Mouse (Mus musculus) neural tube, embryonic 11.5 days (tissue): ENCODE results near the gene Plekhd1. TPM values are rescaled to one million over a fixed set of nuclear protein-coding genes. Genes with fewer than 3 reads are reported as not detected.
A peak's percentile ranks its signal among the peaks of the same experiment; 100 is the strongest.

ENCODE experiments used
- ATAC-seq: fragments of 200-750 bp; cut with Nextera tagmentation; 2 replicates; pipeline ENCODE4 v1.8.0; 2017; ENCODE audit warnings: moderate number of reproducible peaks, mild to moderate bottlenecking, moderate TSS enrichment, moderate library complexity; ENCODE audit not compliant: insufficient read depth, low FRiP score, low TSS enrichment
- DNase-seq: peaks from one replicate; pipeline ENCODE4 v3.0.0-alpha.2; 2015; ENCODE audit warnings: low spot score
- H3K27ac ChIP-seq: fragments of 300-500 bp; sonication (generic); 2 replicates; pipeline ENCODE4 v1.5.1; 2014; ENCODE audit warnings: low read depth, mild to moderate bottlenecking, low read length
- H3K27me3 ChIP-seq: fragments of 300-500 bp; sonication (generic); 2 replicates; pipeline ENCODE4 v1.6.1; 2014; ENCODE audit warnings: mild to moderate bottlenecking, low read length, mixed read lengths; ENCODE audit not compliant: control insufficient read depth, insufficient read depth
- H3K36me3 ChIP-seq: fragments of 300-500 bp; sonication (generic); 2 replicates; pipeline ENCODE4 v1.6.1; 2014; ENCODE audit warnings: mild to moderate bottlenecking, low read length, moderate library complexity, mixed read lengths; ENCODE audit not compliant: control insufficient read depth, insufficient read depth
- H3K4me1 ChIP-seq: fragments of 300-500 bp; sonication (generic); 2 replicates; pipeline ENCODE4 v1.6.1; 2014; ENCODE audit warnings: low read length, mixed read lengths; ENCODE audit not compliant: control insufficient read depth, insufficient read depth
- H3K4me2 ChIP-seq: fragments of 300-500 bp; sonication (generic); 2 replicates; pipeline ENCODE4 v1.6.1; 2014; ENCODE audit warnings: low read depth, mild to moderate bottlenecking, moderate library complexity
- H3K4me3 ChIP-seq: fragments of 300-500 bp; sonication (generic); 2 replicates; pipeline ENCODE4 v1.5.1; 2014; ENCODE audit warnings: low read depth, low read length
- H3K9ac ChIP-seq: fragments of 300-500 bp; sonication (generic); 2 replicates; pipeline ENCODE4 v1.6.1; 2014; ENCODE audit warnings: mild to moderate bottlenecking, low read length
- H3K9me3 ChIP-seq: fragments of 300-500 bp; sonication (generic); 2 replicates; pipeline ENCODE4 v1.6.1; 2016; ENCODE audit warnings: low read length; ENCODE audit not compliant: control insufficient read depth
- WGBS: fragments of 180-500 bp; shearing (Covaris S2); extraction: QIAGEN DNeasy Blood & Tissue Kit; methylation state at CpG from one replicate; pipeline ENCODE4 v1.1.7; 2014; 5-methylcytosine and 5-hydroxymethylcytosine counted together
- polyA plus RNA-seq: library from polyadenylated mRNA; unstranded; fragments of >200 nt; fragmentation: Nextera tagmentation; extraction: Ambion mirVana; gene quantifications from 2 replicates; pipeline ENCODE4 v1.2.1, GENCODE M21; 2014

The Plekhd1 gene
- polyA plus RNA-seq, 1 experiment from 2014 or later: 1.5 TPM

DNA sequence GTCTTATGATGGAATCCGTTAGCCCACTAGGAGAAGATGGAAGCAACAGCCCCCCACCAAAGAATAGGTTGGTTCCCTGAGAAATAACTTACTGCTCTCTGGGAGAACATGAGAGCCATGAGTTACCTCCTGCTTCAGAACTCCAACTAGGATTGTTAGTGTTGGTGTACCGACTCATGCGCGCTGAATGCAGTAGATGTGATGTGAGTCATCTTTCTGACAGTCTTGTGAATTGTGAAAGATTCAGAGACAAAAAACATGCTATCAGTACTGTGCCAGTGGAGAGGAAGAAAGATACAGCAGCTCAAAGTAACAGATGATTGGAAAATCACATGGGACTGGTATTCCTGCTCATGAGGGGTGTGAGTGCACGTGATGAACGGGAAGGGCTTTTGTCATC is 59.2 kb downstream of the Plekhd1 start:
- 93% methylated on average over 6 of the region's 6 CpGs for WGBS
- Histone ChIP-seq H3K9ac (no peak overlapping the region), H3K27ac (no peak overlapping the region)

DNA sequence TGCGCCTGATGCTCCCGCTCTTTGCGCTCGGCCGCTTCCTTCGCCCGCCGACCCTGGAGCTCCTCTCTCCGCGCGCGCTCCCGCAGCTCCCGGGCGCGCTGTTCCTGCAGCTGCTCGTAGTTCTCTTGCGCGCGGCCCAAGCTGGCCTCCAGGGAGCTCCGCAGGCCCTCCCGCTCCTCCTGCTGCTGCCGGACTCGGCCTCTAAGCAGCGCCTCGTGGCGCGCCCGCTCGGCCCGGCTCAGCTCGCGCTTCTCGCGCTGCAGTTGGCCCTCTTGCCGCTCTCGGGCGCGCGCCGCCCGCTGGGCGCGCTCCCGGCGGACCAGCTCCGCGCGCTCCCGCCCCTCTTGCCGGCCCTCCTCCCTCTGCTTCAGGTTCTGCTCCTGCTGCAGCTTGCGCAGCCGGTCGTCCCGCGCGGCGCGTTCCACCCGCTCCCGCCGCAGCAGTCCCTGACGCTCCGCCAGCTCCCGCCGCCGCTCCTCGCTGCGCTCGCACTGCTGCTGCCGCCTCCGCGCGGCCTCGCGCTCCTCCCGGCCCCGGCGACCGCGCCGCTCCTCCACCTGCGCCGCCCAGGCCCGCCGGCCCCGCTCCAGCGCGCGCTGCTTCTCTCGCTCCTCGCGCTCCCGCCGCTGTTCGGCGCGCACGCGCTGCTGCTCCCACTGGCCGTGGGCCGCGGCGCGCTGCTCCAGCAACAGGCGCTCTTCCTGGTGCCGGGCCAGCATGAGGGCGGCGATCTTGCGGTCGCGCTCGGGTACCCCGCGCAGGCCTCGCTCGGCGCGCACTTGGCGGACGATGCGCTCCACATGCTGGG is 65.6 kb downstream of the Plekhd1 start:
- Histone ChIP-seq H3K9me3 (no peaks in the 10 kb centered on the region), H3K4me3 (peak overlapping the region; percentile 57), H3K4me2 (peak overlapping the region; percentile 77), H3K27ac (peak overlapping the region; percentile 54; the same call in 1 of the 2 replicates), H3K36me3 (peaks cover 8% of the 10 kb centered on the region), H3K4me1 (peaks cover 16% of the 10 kb centered on the region), H3K27me3 (peaks cover 23% of the 10 kb centered on the region), H3K9ac (peak overlapping the region; percentile 90)
- DNase-seq (peak; percentile 80), ATAC-seq (peak; percentile 56)
- WGBS: 4% methylated on average over 104 of the region's 122 CpGs

More for the DNA sequence above, 59.2 kb downstream of the Plekhd1 start:
- Histone ChIP-seq H3K36me3 (peaks cover 2% of the 10 kb centered on the region), H3K9me3 (no peaks in the 10 kb centered on the region), H3K4me2 (no peak overlapping the region), H3K4me3 (no peak overlapping the region), H3K27me3 (peaks cover 3% of the 10 kb centered on the region; the same call in 1 of the 2 replicates), H3K4me1 (no peaks in the 10 kb centered on the region)
- DNase-seq: no peak
- no peak for ATAC-seq

DNA sequence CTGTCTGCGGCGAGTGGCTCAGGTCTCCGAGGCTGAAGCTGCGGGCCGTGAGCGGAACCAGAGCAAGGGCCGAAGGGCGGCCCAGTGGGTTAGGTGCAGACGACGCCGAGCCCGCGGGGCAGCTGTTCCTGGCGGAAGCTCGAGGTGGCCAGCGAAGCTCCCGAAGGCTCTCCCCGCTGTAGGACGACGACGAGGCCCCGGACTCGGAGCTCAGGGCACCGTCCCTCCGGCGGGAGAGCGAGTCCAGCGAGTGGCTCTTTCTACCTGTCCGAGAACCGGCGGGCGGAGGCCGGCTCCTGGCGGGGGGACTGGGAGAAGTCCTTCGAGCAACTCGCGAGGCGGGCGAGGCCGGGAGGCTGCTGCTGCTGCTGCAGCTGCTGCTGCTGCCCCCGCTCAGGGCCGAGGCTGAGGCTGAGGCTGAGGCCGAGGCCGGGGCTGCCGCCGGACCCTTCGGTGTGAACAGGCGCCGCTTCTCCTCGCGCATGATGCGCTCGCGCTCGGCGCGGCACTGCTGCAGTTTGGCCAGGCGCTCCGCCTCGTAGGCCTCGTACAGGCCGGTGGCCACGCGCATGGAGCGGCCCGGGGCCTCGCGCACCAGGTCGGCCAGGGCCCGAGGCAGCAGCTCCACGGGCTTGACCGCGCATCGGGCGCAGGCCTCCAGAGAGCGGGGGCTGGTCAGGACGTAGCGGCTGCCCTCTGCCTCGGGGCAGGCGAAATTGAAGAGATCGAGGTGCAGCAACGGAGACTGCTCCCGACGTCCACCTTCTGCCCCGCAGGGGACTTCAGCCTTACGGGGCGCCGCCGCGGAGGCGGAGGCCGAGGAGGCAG is 66.4 kb downstream of the Plekhd1 start:
- 7% methylated on average over 92 of the region's 92 CpGs for WGBS
- Histone ChIP-seq H3K9ac (peak overlapping the region; percentile 90), H3K4me1 (peaks cover 16% of the 10 kb centered on the region), H3K9me3 (no peaks in the 10 kb centered on the region), H3K4me3 (peak overlapping the region; percentile 57), H3K36me3 (peaks cover 8% of the 10 kb centered on the region), H3K4me2 (peak overlapping the region; percentile 77), H3K27ac (peak overlapping the region; percentile 95), H3K27me3 (peaks cover 23% of the 10 kb centered on the region)
- DNase-seq: peak; percentile 60
- ATAC-seq: no peak; the same call in 1 of the 2 replicates

DNA sequence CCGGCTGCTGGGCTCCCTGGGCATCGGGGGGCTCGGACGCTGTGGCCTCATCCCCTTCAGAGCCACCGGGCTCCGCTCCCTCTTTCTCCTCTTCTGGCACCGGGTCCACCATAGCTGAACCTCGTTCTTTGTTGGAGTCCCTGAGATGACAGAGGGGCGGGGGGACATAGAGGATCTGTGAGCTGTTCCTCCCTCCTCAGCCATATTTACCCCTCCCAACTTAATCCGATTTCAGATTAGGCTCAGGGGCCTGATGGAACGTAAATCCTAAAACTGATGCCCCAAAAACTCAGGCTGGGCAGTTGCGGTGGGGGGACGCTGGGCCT is 67.0 kb downstream of the Plekhd1 start:
- H3K9me3 ChIP-seq: no peaks in the 10 kb centered on the region
- no peak for DNase-seq
- peaks cover 8% of the 10 kb centered on the region for H3K36me3 ChIP-seq
- peak overlapping the region; percentile 77 for H3K4me2 ChIP-seq
- peak; percentile 5; the same call in 1 of the 2 replicates for ATAC-seq
- H3K4me1 ChIP-seq: peaks cover 16% of the 10 kb centered on the region
- H3K4me3 ChIP-seq: peak overlapping the region; percentile 57
- peak overlapping the region; percentile 95 for H3K27ac ChIP-seq
- H3K9ac ChIP-seq: peak overlapping the region; percentile 90
- peaks cover 23% of the 10 kb centered on the region for H3K27me3 ChIP-seq
- 3% methylated on average over 12 of the region's 13 CpGs for WGBS

DNA sequence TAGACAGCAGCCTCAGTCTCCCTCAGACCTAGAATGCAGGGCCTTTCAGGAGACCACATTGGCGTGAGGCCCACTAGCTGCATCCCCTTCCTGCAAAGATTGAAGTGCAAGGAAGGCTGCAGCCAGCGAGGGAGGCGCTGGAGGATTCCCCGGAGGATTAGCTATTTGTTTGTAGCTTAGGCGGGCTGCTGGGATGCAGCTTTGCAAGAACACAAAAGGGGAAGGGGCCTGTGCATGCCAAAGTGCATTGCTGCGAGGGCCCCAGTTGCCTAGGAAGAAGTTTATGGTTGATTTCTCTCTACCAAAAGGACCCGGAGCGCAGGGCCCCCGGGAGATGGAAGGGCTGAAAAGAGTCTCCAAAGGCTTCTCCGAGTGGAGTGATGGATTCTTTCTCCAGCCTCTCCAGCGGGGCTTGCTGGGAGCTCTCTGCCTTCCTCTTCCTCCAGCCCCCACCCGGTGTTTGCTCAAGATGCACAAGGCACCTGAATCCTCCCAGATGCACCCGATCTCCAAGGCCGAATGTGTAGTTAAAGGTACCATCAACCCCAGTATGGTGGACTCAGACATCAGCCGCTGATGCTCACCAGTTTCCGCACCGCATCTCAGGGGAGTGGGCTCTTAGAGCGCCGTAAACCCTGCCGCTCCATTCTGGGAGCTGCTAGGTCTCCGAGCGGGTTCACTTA is 67.5 kb downstream of the Plekhd1 start:
- under 1% methylated on average over 22 of the region's 22 CpGs for WGBS
- Histone ChIP-seq H3K4me3 (peak overlapping the region; percentile 57), H3K4me1 (peaks cover 16% of the 10 kb centered on the region), H3K36me3 (peaks cover 8% of the 10 kb centered on the region), H3K9ac (peak overlapping the region; percentile 90), H3K4me2 (peak overlapping the region; percentile 77), H3K27ac (peak overlapping the region; percentile 95), H3K9me3 (no peaks in the 10 kb centered on the region), H3K27me3 (peaks cover 23% of the 10 kb centered on the region)
- peak; percentile 81 for DNase-seq
- peak; percentile 55 for ATAC-seq

DNA sequence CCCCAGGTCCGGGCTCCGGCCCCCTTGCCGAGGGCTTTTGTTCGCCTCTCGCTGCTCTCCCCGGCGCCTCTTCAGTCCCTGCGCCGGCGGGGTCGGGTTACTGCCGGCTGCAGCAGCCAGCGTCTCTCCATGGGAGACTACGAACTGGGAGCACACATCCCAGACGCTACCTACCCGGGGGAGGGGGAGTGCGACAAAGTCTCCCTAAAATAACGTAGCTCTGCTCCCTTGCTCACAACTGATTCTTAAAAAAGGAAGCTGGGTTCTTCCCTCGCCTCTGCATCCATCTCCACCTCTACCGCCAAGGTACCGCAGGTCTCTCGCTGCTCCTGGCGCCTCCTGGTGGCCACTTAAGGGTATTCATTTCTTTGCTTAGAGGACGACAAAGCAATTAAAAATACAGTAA is 68.0 kb downstream of the Plekhd1 start, which contains the start of gene Ccdc177:
Ccdc177 (minus strand) TSS at position 292 of the 406 bp plus-strand sequence.
- peaks cover 23% of the 10 kb centered on the region for H3K27me3 ChIP-seq
- H3K4me3 ChIP-seq: peak within 1 kb of the TSS; percentile 57
- peaks cover 16% of the 10 kb centered on the region for H3K4me1 ChIP-seq
- WGBS: 1% methylated on average over 24 of the region's 24 CpGs
- ATAC-seq (peak; percentile 67), DNase-seq (peak; percentile 88)
- peak within 1 kb of the TSS; percentile 95 for H3K27ac ChIP-seq
- peak within 1 kb of the TSS; percentile 90 for H3K9ac ChIP-seq
- no peaks in the 10 kb centered on the region for H3K9me3 ChIP-seq
- peaks cover 6% of the 10 kb centered on the region for H3K36me3 ChIP-seq
- H3K4me2 ChIP-seq: peak within 1 kb of the TSS; percentile 77

DNA sequence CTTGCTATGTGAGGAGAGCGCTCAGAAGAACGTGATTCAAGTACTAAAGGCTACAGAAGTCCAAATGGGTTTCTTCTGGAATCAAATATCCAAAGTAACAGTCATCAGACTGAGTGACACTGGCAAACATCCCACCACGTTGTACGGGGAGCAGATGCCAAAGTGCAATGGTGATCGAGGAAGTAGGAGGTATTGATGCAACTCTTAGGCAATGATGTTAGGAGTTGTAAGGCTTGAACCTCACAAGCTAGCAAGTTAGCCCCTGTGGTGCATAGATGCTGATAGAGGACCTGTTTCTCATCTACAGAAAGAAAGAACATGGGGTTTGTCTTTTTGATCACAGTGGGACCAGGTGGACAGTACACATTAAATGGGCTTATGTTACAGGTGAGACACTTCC is 70.6 kb downstream of the Plekhd1 start:
- Histone ChIP-seq H3K9ac (no peak overlapping the region), H3K4me2 (no peak overlapping the region), H3K4me3 (no peak overlapping the region), H3K9me3 (no peaks in the 10 kb centered on the region), H3K27ac (no peak overlapping the region), H3K36me3 (0 out of 2 replicates have a peak, but pooled peaks cover 2% of the 10 kb centered on the region), H3K4me1 (peaks cover 12% of the 10 kb centered on the region), H3K27me3 (peaks cover 11% of the 10 kb centered on the region)
- DNase-seq (no peak), ATAC-seq (no peak)
- WGBS: 90% methylated on average over 5 of the region's 5 CpGs

DNA sequence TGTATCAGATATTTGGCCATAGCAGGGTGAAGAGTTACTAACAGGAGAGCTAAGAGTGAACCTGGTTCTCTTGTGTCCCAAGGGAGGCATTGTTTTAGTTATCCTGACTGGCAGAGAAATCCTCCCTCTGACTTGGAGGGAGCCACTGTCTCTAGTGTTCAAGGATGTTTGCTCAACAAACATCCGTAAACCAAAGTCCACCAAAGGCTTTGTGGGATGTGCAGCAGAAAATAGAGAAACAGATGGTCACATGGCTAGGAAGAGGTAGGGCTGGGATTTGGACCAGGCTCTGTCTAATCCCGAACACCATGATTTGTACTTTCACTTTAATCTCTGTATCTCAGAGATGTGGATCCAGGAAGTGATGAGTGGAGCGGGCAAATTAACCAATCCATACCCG is 71.7 kb downstream of the Plekhd1 start:
- Histone ChIP-seq H3K4me1 (peaks cover 6% of the 10 kb centered on the region), H3K27ac (no peak overlapping the region), H3K9me3 (no peaks in the 10 kb centered on the region), H3K4me2 (no peak overlapping the region), H3K4me3 (no peak overlapping the region), H3K9ac (no peak overlapping the region), H3K36me3 (no peaks in the 10 kb centered on the region), H3K27me3 (peaks cover 6% of the 10 kb centered on the region)
- 76% methylated on average over 4 of the region's 4 CpGs for WGBS
- DNase-seq (no peak), ATAC-seq (no peak)
